Mouse (Mus musculus): ENCODE data around the gene Slc24a5. TPM values are rescaled to one million over a fixed set of nuclear protein-coding genes. Genes with fewer than 3 reads are reported as not detected.
A peak's percentile ranks its signal among the peaks of the same experiment; 100 is the strongest.
"Not testable (repeated sequence)": the region's sequence is repeated elsewhere in the genome, so short reads cannot be mapped to it uniquely, and the experiment has no call there.

The Slc24a5 gene
- total and polyA plus RNA-seq, 3 experiments: 0.69 to 2.9 TPM; not detected in 1

DNA sequence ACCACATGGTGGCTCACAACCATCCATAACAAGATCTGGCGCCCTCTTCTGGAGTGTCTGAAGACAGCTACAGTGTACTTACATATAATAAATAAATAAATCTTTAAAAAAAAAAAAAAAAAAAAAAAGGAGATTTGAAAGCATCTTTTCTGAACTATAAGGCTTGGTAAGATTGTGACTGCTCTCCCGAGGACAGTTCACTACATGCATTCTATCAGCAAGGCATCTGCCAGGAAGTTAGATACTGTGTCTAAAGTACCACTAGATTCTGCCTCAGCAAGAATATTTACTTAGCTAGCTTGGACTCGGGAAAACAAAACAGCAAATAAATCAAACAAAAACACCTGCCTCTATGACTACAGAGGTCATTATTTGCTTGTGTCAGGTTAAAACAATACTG is 24.2 kb downstream of the Slc24a5 start:
- not testable (repeated sequence) for H3K79me2 ChIP-seq (ENCODE audit: control insufficient read depth, insufficient read depth, low read length, poor library complexity); H3K4me3 ChIP-seq (ENCODE audit: control insufficient read depth in 1 of 2, insufficient read depth in 1 of 2, low read depth in 2 of 2, low read length in 2 of 2); H3K27me3 ChIP-seq (ENCODE audit: control insufficient read depth in 1 of 2, insufficient read depth in 2 of 2, low read length in 2 of 2); H3K9me3 ChIP-seq (replicated peaks; ENCODE audit: insufficient read depth, low read length); H3K9ac ChIP-seq (ENCODE audit: control insufficient read depth, low read depth, low read length, poor library complexity, severe bottlenecking); H3K27ac ChIP-seq (ENCODE audit: control insufficient read depth, low read depth, low read length); H3K4me1 ChIP-seq (ENCODE audit: control insufficient read depth in 1 of 2, insufficient read depth in 2 of 2, low read length in 2 of 2)
- peaks cover 0 to 53% of the 10 kb centered on the region in 2 experiments; a peak in 2 of 4 replicates for H3K36me3 ChIP-seq (ENCODE audit: control insufficient read depth in 1 of 2, insufficient read depth in 2 of 2, low read length in 2 of 2)
- peak; percentile 69 for TF ChIP-seq ZNF384 (IDR thresholded peaks at IDR 0.05; ENCODE audit: low read depth, low read length)
- peak; percentile 14 for DNase-seq (ENCODE audit: low read depth, low spot score)

DNA sequence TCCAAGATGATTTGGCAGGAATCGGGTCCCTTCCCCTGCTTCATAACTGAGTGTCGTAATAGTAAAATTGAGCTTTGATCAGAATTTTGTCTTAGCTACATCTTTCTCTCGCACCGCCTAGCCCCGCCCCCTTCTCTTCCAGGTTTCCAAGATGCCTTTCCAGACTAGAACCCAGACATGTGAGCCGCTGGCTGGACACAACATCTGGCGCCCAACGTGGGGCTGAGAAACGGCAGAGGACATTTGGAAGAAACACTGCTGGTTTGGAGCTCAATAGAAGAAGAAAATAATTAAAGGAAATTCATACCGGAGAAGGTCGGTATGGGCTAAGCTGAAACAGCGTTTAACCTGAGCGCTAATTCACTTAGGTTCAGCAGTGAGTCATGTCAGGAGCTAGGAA is 36.6 kb downstream of the Slc24a5 start:
- not testable (repeated sequence) for H3K9ac ChIP-seq (ENCODE audit: control insufficient read depth, low read depth, low read length, poor library complexity, severe bottlenecking); H3K79me2 ChIP-seq (ENCODE audit: control insufficient read depth, insufficient read depth, low read length, poor library complexity); H3K4me1 ChIP-seq (ENCODE audit: control insufficient read depth in 1 of 2, insufficient read depth in 2 of 2, low read length in 2 of 2); H3K27ac ChIP-seq (ENCODE audit: control insufficient read depth, low read depth, low read length); H3K4me3 ChIP-seq (ENCODE audit: control insufficient read depth in 1 of 2, insufficient read depth in 1 of 2, low read depth in 2 of 2, low read length in 2 of 2); H3K27me3 ChIP-seq (ENCODE audit: control insufficient read depth in 1 of 2, insufficient read depth in 2 of 2, low read length in 2 of 2); H3K9me3 ChIP-seq (replicated peaks; ENCODE audit: insufficient read depth, low read length); DNase-seq (ENCODE audit: low read depth, low spot score)
- peaks cover 3 to 63% of the 10 kb centered on the region in 2 experiments; a peak in 3 of 4 replicates for H3K36me3 ChIP-seq (ENCODE audit: control insufficient read depth in 1 of 2, insufficient read depth in 2 of 2, low read length in 2 of 2)

DNA sequence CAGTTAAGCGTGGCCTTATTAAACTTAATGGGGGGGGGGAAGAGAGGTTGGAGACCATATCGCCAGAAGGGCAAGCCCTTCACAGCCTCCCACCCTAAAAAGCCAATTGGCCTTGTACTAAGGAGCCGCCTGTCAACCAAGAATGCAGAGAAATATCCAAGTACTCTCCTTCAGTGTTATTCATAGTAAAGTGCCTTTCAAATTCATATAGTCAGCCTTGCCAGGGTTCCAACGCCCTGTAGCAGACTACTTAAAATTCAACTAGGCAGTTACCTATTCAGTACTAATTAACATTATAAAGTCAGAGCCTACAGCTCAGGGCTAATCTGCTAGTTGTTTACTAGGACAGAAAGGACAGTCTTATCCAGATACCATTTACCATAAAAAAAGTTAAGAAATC is 38.6 kb downstream of the Slc24a5 start:
- H3K36me3 ChIP-seq (ENCODE audit: control insufficient read depth in 1 of 2, insufficient read depth in 2 of 2, low read length in 2 of 2): peaks cover 2 to 66% of the 10 kb centered on the region in 2 experiments; a peak in 3 of 4 replicates
- H3K4me1 ChIP-seq (ENCODE audit: control insufficient read depth in 1 of 2, insufficient read depth in 2 of 2, low read length in 2 of 2); H3K9me3 ChIP-seq (replicated peaks; ENCODE audit: insufficient read depth, low read length); H3K27me3 ChIP-seq (ENCODE audit: control insufficient read depth in 1 of 2, insufficient read depth in 2 of 2, low read length in 2 of 2); DNase-seq (ENCODE audit: low read depth, low spot score); H3K4me3 ChIP-seq (ENCODE audit: control insufficient read depth in 1 of 2, insufficient read depth in 1 of 2, low read depth in 2 of 2, low read length in 2 of 2); H3K9ac ChIP-seq (ENCODE audit: control insufficient read depth, low read depth, low read length, poor library complexity, severe bottlenecking); H3K27ac ChIP-seq (ENCODE audit: control insufficient read depth, low read depth, low read length); H3K79me2 ChIP-seq (ENCODE audit: control insufficient read depth, insufficient read depth, low read length, poor library complexity): not testable (repeated sequence)

DNA sequence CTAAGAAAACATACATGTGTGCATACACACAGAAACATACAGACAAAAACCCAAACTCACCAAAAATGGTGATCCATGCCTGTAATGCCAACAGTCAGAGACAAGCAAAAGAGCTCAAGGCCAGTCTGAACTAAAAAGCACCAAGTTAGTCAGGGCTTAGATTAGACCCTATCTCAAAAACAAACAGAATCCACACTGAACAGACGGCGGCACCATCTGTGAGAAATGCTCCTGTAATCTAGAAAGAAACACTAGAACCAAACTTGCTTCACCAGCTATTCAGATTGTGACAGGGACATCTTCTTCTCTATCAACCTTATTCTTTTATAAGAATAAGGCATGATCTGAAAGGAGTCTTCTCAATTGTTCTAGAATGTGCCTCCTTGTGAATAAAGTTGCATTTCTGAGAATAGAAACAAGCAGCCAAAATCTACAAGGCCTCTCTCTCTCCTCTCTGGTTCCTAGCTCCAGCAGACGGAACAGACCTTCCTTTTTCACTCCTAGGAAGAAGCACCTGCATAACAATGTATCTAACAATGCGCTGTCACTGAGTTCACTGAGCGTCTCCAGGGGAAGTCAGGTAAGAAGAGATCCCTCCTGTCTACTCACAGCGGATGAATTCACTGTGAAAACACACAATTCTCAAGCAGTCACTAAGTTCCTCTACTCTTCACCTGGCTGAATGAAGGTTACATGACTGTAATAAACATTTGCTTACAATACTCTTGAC is 51.6 kb downstream of the Slc24a5 start:
- peaks cover 63% of the 10 kb centered on the region for H3K79me2 ChIP-seq (ENCODE audit: control insufficient read depth, insufficient read depth, low read length, poor library complexity)
- H3K27me3 ChIP-seq (ENCODE audit: control insufficient read depth in 1 of 2, insufficient read depth in 2 of 2, low read length in 2 of 2): no peaks in the 10 kb centered on the region
- H3K36me3 ChIP-seq (ENCODE audit: control insufficient read depth in 1 of 2, insufficient read depth in 2 of 2, low read length in 2 of 2): peaks cover 16 to 37% of the 10 kb centered on the region in 2 experiments
- H3K9me3 ChIP-seq (replicated peaks; ENCODE audit: insufficient read depth, low read length): no peaks in the 10 kb centered on the region
- no peak for TF ChIP-seq POLR2A (IDR thresholded peaks at IDR 0.05; ENCODE audit: control insufficient read depth in 1 of 2, insufficient read depth in 1 of 2, low read depth in 1 of 2, low read length in 2 of 2, poor library complexity in 1 of 2)
- no peak for TF ChIP-seq CHD2 (IDR thresholded peaks at IDR 0.05; ENCODE audit: low read length)
- TF ChIP-seq CHD1 (IDR thresholded peaks at IDR 0.05; ENCODE audit: low read depth, low read length): no peak
- TF ChIP-seq ZC3H11A (IDR thresholded peaks at IDR 0.05; ENCODE audit: low read depth, low read length): no peak
- peaks cover 24 to 28% of the 10 kb centered on the region in 2 experiments for H3K4me1 ChIP-seq (ENCODE audit: control insufficient read depth in 1 of 2, insufficient read depth in 2 of 2, low read length in 2 of 2)
- DNase-seq (ENCODE audit: low read depth, low spot score): no peak
- H3K27ac ChIP-seq (ENCODE audit: control insufficient read depth, low read depth, low read length): no peak overlapping the region
- no peak overlapping the region for H3K9ac ChIP-seq (ENCODE audit: control insufficient read depth, low read depth, low read length, poor library complexity, severe bottlenecking)
- H3K4me3 ChIP-seq (ENCODE audit: control insufficient read depth in 1 of 2, insufficient read depth in 1 of 2, low read depth in 2 of 2, low read length in 2 of 2): no peak overlapping the region

Measured in MEL (cell line).